16 mouse cellular contexts compared by ENCODE assay signal in the genomic region with DNA sequence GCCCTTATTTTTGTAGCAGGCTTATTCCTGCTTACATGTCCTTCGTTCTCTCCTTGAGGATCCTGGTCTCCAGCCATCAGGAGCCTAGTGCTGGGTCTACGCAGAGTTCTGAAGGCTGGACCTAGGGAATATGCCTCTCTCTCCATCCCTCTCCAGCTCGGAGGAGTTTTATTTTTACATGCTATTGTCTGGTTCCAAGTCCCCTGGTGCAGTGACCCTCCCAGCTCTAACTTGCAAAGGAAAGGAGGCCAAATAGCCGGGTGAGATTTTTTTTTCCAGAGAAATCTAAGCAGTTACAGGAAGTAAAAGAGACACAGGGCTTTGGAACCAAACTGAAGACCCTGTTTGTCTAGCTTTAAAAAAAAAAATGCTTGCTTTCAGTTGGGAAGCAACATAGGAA.
DNase-seq lines count a peak whose midpoint lies in the region; ATAC-seq and TF ChIP-seq lines count a peak whose summit lies in the region.
"Had no signal": no experiment of that assay in that cellular context is flagged by ENCODE, and none has a peak within 500 bp of the region (broad histone marks: within the 10 kb centered on the region; RNA-seq: fewer than 3 reads in every experiment).

No protein-coding gene starts in this region.

- H3K9ac ChIP-seq in heart, adult 2 months (ENCODE audit: low read depth, low read length) = no peak overlapping the region
- no peak overlapping the region for H3K9ac ChIP-seq in hindbrain, postnatal 0 days (replicated peaks; ENCODE audit: low read length)
- H3K9ac ChIP-seq in hindbrain, embryonic 11.5 days (ENCODE audit: low read depth, low read length) = no peak overlapping the region
- no peak overlapping the region for H3K9ac ChIP-seq in liver, adult 2 months (ENCODE audit: low read depth, low read length)
- H3K9ac ChIP-seq in liver, embryonic 12.5 days = no peak overlapping the region
- H3K9ac ChIP-seq in stomach, embryonic 15.5 days = no peak overlapping the region
- H3K9ac ChIP-seq: forebrain, embryonic 15.5 days; midbrain, embryonic 13.5 days had no signal

- H3K4me2 ChIP-seq in hindbrain, postnatal 0 days (ENCODE audit: low read depth, low read length) = no peak overlapping the region
- no peak overlapping the region for H3K4me2 ChIP-seq in hindbrain, embryonic 11.5 days (replicated peaks; ENCODE audit: low read depth, low read length)
- no peak overlapping the region for H3K4me2 ChIP-seq in liver, embryonic 12.5 days
- no peak overlapping the region for H3K4me2 ChIP-seq in stomach, embryonic 15.5 days
- H3K4me2 ChIP-seq: forebrain, embryonic 15.5 days; midbrain, embryonic 13.5 days had no signal

- no peak for ATAC-seq in hindbrain, postnatal 0 days
- no peak for ATAC-seq in hindbrain, embryonic 11.5 days (ENCODE audit: low FRiP score)
- ATAC-seq in liver, embryonic 12.5 days = no peak
- no peak for ATAC-seq in stomach, embryonic 15.5 days (ENCODE audit: insufficient read depth, low FRiP score, low read depth)
- ATAC-seq: forebrain, embryonic 15.5 days; midbrain, embryonic 13.5 days; Patski had no signal

- H3K9me3 ChIP-seq in hindbrain, postnatal 0 days (ENCODE audit: low read length) = 0 out of 2 replicates have a peak, but pooled peaks cover 2% of the 10 kb centered on the region
- H3K9me3 ChIP-seq in hindbrain, embryonic 11.5 days (ENCODE audit: control insufficient read depth, low read length) = no peaks in the 10 kb centered on the region
- no peaks in the 10 kb centered on the region; the same call in 1 of the 2 replicates for H3K9me3 ChIP-seq in liver, embryonic 12.5 days (replicated peaks)
- H3K9me3 ChIP-seq in stomach, embryonic 15.5 days = no peaks in the 10 kb centered on the region
- H3K9me3 ChIP-seq: forebrain, embryonic 15.5 days; midbrain, embryonic 13.5 days had no signal

- no peak for DNase-seq in heart, adult 2 months
- no peak for DNase-seq in heart, adult 8-10 months (ENCODE audit: low spot score)
- no peak for DNase-seq in hindbrain, postnatal 0 days (ENCODE audit: low spot score)
- DNase-seq in hindbrain, embryonic 11.5 days (ENCODE audit: low spot score) = no peak
- peak; percentile 42 for DNase-seq in liver, adult 2 months (ENCODE audit: extremely low read depth, low read depth, low spot score)
- no peak for DNase-seq in right cerebral cortex, postnatal 14 days
- DNase-seq: B cell, adult 2 months; cerebellum, adult 9-11 months; gastrocnemius, postnatal 10 days; left cerebral cortex, postnatal 4 days had no signal

- peaks cover 11% of the 10 kb centered on the region for H3K4me1 ChIP-seq in heart, adult 2 months (ENCODE audit: control insufficient read depth, insufficient read depth, low read length)
- H3K4me1 ChIP-seq in hindbrain, postnatal 0 days (ENCODE audit: insufficient read depth, low read length) = 0 out of 2 replicates have a peak, but pooled peaks cover 2% of the 10 kb centered on the region
- no peaks in the 10 kb centered on the region for H3K4me1 ChIP-seq in hindbrain, embryonic 11.5 days (replicated peaks; ENCODE audit: control insufficient read depth, insufficient read depth, low read length)
- peaks cover 3% of the 10 kb centered on the region; the same call in 1 of the 2 replicates for H3K4me1 ChIP-seq in liver, adult 2 months (ENCODE audit: control insufficient read depth, insufficient read depth, low read length)
- peaks cover 16% of the 10 kb centered on the region for H3K4me1 ChIP-seq in liver, embryonic 12.5 days
- H3K4me1 ChIP-seq in stomach, embryonic 15.5 days = no peaks in the 10 kb centered on the region
- H3K4me1 ChIP-seq: forebrain, embryonic 15.5 days; midbrain, embryonic 13.5 days had no signal

- no peaks in the 10 kb centered on the region; the same call in 1 of the 2 replicates for H3K27me3 ChIP-seq in heart, adult 2 months (ENCODE audit: control insufficient read depth, insufficient read depth, low read length)
- no peaks in the 10 kb centered on the region for H3K27me3 ChIP-seq in hindbrain, postnatal 0 days (ENCODE audit: insufficient read depth, low read length)
- no peaks in the 10 kb centered on the region for H3K27me3 ChIP-seq in hindbrain, embryonic 11.5 days (ENCODE audit: control insufficient read depth, insufficient read depth, low read length)
- H3K27me3 ChIP-seq in liver, adult 2 months (ENCODE audit: control insufficient read depth, insufficient read depth, low read length) = no peaks in the 10 kb centered on the region
- H3K27me3 ChIP-seq in liver, embryonic 12.5 days (replicated peaks) = 0 out of 2 replicates have a peak, but pooled peaks cover 4% of the 10 kb centered on the region
- no peaks in the 10 kb centered on the region for H3K27me3 ChIP-seq in stomach, embryonic 15.5 days (replicated peaks)
- H3K27me3 ChIP-seq: forebrain, embryonic 15.5 days; midbrain, embryonic 13.5 days; Patski had no signal

- H3K4me3 ChIP-seq in heart, adult 2 months = no peak overlapping the region
- no peak overlapping the region for H3K4me3 ChIP-seq in hindbrain, postnatal 0 days (ENCODE audit: low read length)
- no peak overlapping the region for H3K4me3 ChIP-seq in hindbrain, embryonic 11.5 days (ENCODE audit: low read depth, low read length)
- H3K4me3 ChIP-seq in liver, adult 2 months (ENCODE audit: insufficient read depth, low read depth, low read length) = no peak overlapping the region
- no peak overlapping the region for H3K4me3 ChIP-seq in liver, embryonic 12.5 days
- H3K4me3 ChIP-seq in stomach, embryonic 15.5 days (replicated peaks) = no peak overlapping the region
- H3K4me3 ChIP-seq: forebrain, embryonic 15.5 days; midbrain, embryonic 13.5 days; myocyte had no signal

- peak overlapping the region; percentile 40 for H3K27ac ChIP-seq in heart, adult 2 months
- H3K27ac ChIP-seq in hindbrain, postnatal 0 days = peak overlapping the region; percentile 26; the same call in 1 of the 2 replicates
- no peak overlapping the region for H3K27ac ChIP-seq in hindbrain, embryonic 11.5 days (ENCODE audit: low read depth, low read length)
- no peak overlapping the region; the same call in 1 of the 2 replicates for H3K27ac ChIP-seq in liver, adult 2 months (replicated peaks; ENCODE audit: insufficient read depth, low read depth, low read length)
- H3K27ac ChIP-seq in liver, embryonic 12.5 days = no peak overlapping the region
- peak overlapping the region; percentile 45; the same call in 1 of the 2 replicates for H3K27ac ChIP-seq in stomach, embryonic 15.5 days
- H3K27ac ChIP-seq: forebrain, embryonic 15.5 days; midbrain, embryonic 13.5 days had no signal

- no peak for TF ChIP-seq CTCF in heart, adult 2 months (IDR thresholded peaks at IDR 0.05)
- no peak for TF ChIP-seq CTCF in hindbrain, postnatal 0 days (IDR thresholded peaks at IDR 0.05; ENCODE audit: low read depth)
- TF ChIP-seq CTCF in liver, adult 2 months (IDR thresholded peaks at IDR 0.05; ENCODE audit: low read depth, low read length) = no peak

- TF ChIP-seq POLR2A in heart, adult 2 months (IDR thresholded peaks at IDR 0.05; ENCODE audit: insufficient read depth, low read depth, low read length) = no peak
- TF ChIP-seq POLR2A in liver, adult 2 months (IDR thresholded peaks at IDR 0.05; ENCODE audit: extremely low read depth, insufficient read depth, low read length) = no peak

- no peak for TF ChIP-seq EP300 in heart, adult 2 months (IDR thresholded peaks at IDR 0.05; ENCODE audit: insufficient read depth, low read depth, low read length)

- H3K36me3 ChIP-seq in heart, adult 2 months (ENCODE audit: control insufficient read depth, insufficient read depth, low read length) = no peaks in the 10 kb centered on the region; the same call in 1 of the 2 replicates
- no peaks in the 10 kb centered on the region for H3K36me3 ChIP-seq in hindbrain, postnatal 0 days (ENCODE audit: insufficient read depth, low read length)
- no peaks in the 10 kb centered on the region for H3K36me3 ChIP-seq in hindbrain, embryonic 11.5 days (ENCODE audit: control insufficient read depth, insufficient read depth, low read length)
- H3K36me3 ChIP-seq in liver, adult 2 months (ENCODE audit: control insufficient read depth, insufficient read depth, low read length) = no peaks in the 10 kb centered on the region
- peaks cover 3% of the 10 kb centered on the region; the same call in 1 of the 2 replicates for H3K36me3 ChIP-seq in liver, embryonic 12.5 days
- no peaks in the 10 kb centered on the region for H3K36me3 ChIP-seq in stomach, embryonic 15.5 days
- H3K36me3 ChIP-seq: forebrain, embryonic 15.5 days had no signal

- intact Hi-C loops in heart, adult 2 months (cut with DNase I) = no loop called here

- 32% methylated on average over 4 of the region's 4 CpGs for WGBS in heart, adult 2 months
- WGBS in hindbrain, postnatal 0 days = 63% methylated on average over 4 of the region's 4 CpGs
- WGBS in hindbrain, embryonic 11.5 days = 82% methylated on average over 4 of the region's 4 CpGs
- WGBS in liver, adult 2 months = 78% methylated on average over 4 of the region's 4 CpGs
- WGBS in liver, embryonic 12.5 days (ENCODE audit: insufficient replicate concordance) = 78% methylated on average over 4 of the region's 4 CpGs
- 70% methylated on average over 4 of the region's 4 CpGs for WGBS in stomach, embryonic 15.5 days

- no peaks in the 10 kb centered on the region for H3K79me2 ChIP-seq in heart, adult 2 months (replicated peaks; ENCODE audit: control insufficient read depth, insufficient read depth, low read length)
- H3K79me2 ChIP-seq in liver, adult 2 months (ENCODE audit: control insufficient read depth, insufficient read depth, low read length) = no peaks in the 10 kb centered on the region

Comparison
In these comparisons a context has a peak if more than half of its experiments do, and no peak if none do; other contexts are left out.
1. H3K27ac ChIP-seq: peak in heart, adult 2 months (single experiment), hindbrain, postnatal 0 days (single experiment) and stomach, embryonic 15.5 days (single experiment); none in hindbrain, embryonic 11.5 days (single experiment), liver, adult 2 months (single experiment) and liver, embryonic 12.5 days (single experiment).